In genomic region chr9:95404811-95405465, GRCm38 (mm10) we compare ENCODE assay signal across 7 mouse cellular contexts. TPM values are rescaled to one million over a fixed set of nuclear protein-coding genes. Genes with fewer than 3 reads are reported as not detected.
DNase-seq lines count a peak whose midpoint lies in the region; ATAC-seq lines count a peak whose summit lies in the region.

No protein-coding gene starts in this region.

- H3K4me2 ChIP-seq in hindbrain, embryonic 11.5 days (replicated peaks; ENCODE audit: low read depth, low read length), result peak overlapping the region; percentile 98
- peak overlapping the region; percentile 68 for H3K4me2 ChIP-seq in liver, embryonic 15.5 days

- peaks cover 41% of the 10 kb centered on the region for H3K27me3 ChIP-seq in embryonic facial prominence, embryonic 10.5 days (replicated peaks; ENCODE audit: low read depth, poor library complexity, severe bottlenecking)
- H3K27me3 ChIP-seq in hindbrain, embryonic 11.5 days (ENCODE audit: control insufficient read depth, insufficient read depth, low read length), result no peaks in the 10 kb centered on the region; the same call in 1 of the 2 replicates
- H3K27me3 ChIP-seq in liver, embryonic 15.5 days, result peaks cover 67% of the 10 kb centered on the region

- H3K36me3 ChIP-seq in embryonic facial prominence, embryonic 10.5 days (replicated peaks), result 0 out of 2 replicates have a peak, but pooled peaks cover 2% of the 10 kb centered on the region
- H3K36me3 ChIP-seq in hindbrain, embryonic 11.5 days (ENCODE audit: control insufficient read depth, insufficient read depth, low read length), result no peaks in the 10 kb centered on the region
- no peaks in the 10 kb centered on the region for H3K36me3 ChIP-seq in liver, embryonic 15.5 days (replicated peaks)

- peak; percentile 15 for DNase-seq in right cerebral cortex, adult 18-20 months
- DNase-seq in right cerebral cortex, postnatal 4 days, result no peak
- DNase-seq in embryonic facial prominence, embryonic 10.5 days (ENCODE audit: low spot score), result peak; percentile 12
- no peak for DNase-seq in hindbrain, embryonic 11.5 days (ENCODE audit: low spot score)
- DNase-seq in thymus, postnatal 4 days, result peak; percentile 10

- no peaks in the 10 kb centered on the region for H3K9me3 ChIP-seq in embryonic facial prominence, embryonic 10.5 days
- H3K9me3 ChIP-seq in hindbrain, embryonic 11.5 days (ENCODE audit: control insufficient read depth, low read length), result no peaks in the 10 kb centered on the region
- no peaks in the 10 kb centered on the region for H3K9me3 ChIP-seq in liver, embryonic 15.5 days (replicated peaks)

- no peak overlapping the region for H3K9ac ChIP-seq in hindbrain, embryonic 11.5 days (ENCODE audit: low read depth, low read length)
- no peak overlapping the region for H3K9ac ChIP-seq in liver, embryonic 15.5 days

- no peak for ATAC-seq in hindbrain, embryonic 11.5 days (ENCODE audit: low FRiP score)
- ATAC-seq in liver, embryonic 15.5 days (ENCODE audit: insufficient read depth), result no peak
- no peak for ATAC-seq in frontal cortex, adult (ENCODE audit: low TSS enrichment)

- H3K4me1 ChIP-seq in embryonic facial prominence, embryonic 10.5 days, result peaks cover 35% of the 10 kb centered on the region
- H3K4me1 ChIP-seq in hindbrain, embryonic 11.5 days (replicated peaks; ENCODE audit: control insufficient read depth, insufficient read depth, low read length), result no peaks in the 10 kb centered on the region
- peaks cover 6% of the 10 kb centered on the region for H3K4me1 ChIP-seq in liver, embryonic 15.5 days (replicated peaks)

- WGBS in embryonic facial prominence, embryonic 10.5 days, result 71% methylated on average over 38 of the region's 38 CpGs
- 77% methylated on average over 38 of the region's 38 CpGs for WGBS in hindbrain, embryonic 11.5 days
- 65% methylated on average over 38 of the region's 38 CpGs for WGBS in liver, embryonic 15.5 days (ENCODE audit: insufficient replicate concordance)

- H3K4me3 ChIP-seq in embryonic facial prominence, embryonic 10.5 days, result peak overlapping the region; percentile 82
- peak overlapping the region; percentile 46 for H3K4me3 ChIP-seq in hindbrain, embryonic 11.5 days (ENCODE audit: low read depth, low read length)
- 0 out of 2 replicates have a peak overlapping the region, but pooled peaks have one; percentile 47 for H3K4me3 ChIP-seq in liver, embryonic 15.5 days (replicated peaks)

- no peak overlapping the region for H3K27ac ChIP-seq in embryonic facial prominence, embryonic 10.5 days (replicated peaks)
- no peak overlapping the region for H3K27ac ChIP-seq in hindbrain, embryonic 11.5 days (ENCODE audit: low read depth, low read length)
- H3K27ac ChIP-seq in liver, embryonic 15.5 days (replicated peaks), result no peak overlapping the region

RNA-seq across cellular contexts. Expression of gene Chst2, which starts 1.6 kb away (rescaled TPM):
- 3.4 and 3.9 TPM in 2 replicates for polyA plus RNA-seq in embryonic facial prominence, embryonic 10.5 days (2016; fragmentation: Nextera tagmentation; extraction: Ambion mirVana)
- polyA plus RNA-seq in hindbrain, embryonic 11.5 days (2014; fragmentation: Nextera tagmentation; extraction: Ambion mirVana), result 7.5 and 7.8 TPM in 2 replicates
- 0.25 and 0.31 TPM in 2 replicates for polyA plus RNA-seq in liver, embryonic 15.5 days (2015; fragmentation: Nextera tagmentation; extraction: Ambion mirVana)

Comparison
In these comparisons a context has a peak if more than half of its experiments do, and no peak if none do; other contexts are left out.
1. DNase-seq: peak in right cerebral cortex, adult 18-20 months (single experiment), embryonic facial prominence, embryonic 10.5 days (single experiment) and thymus, postnatal 4 days (single experiment); none in right cerebral cortex, postnatal 4 days (single experiment) and hindbrain, embryonic 11.5 days (single experiment).
2. Peak in every context shown above with its lines, with median percentiles within 50 percentile points of each other: H3K4me3 ChIP-seq.